Mouse (Mus musculus): ENCODE results near the gene Trir.

DNA sequence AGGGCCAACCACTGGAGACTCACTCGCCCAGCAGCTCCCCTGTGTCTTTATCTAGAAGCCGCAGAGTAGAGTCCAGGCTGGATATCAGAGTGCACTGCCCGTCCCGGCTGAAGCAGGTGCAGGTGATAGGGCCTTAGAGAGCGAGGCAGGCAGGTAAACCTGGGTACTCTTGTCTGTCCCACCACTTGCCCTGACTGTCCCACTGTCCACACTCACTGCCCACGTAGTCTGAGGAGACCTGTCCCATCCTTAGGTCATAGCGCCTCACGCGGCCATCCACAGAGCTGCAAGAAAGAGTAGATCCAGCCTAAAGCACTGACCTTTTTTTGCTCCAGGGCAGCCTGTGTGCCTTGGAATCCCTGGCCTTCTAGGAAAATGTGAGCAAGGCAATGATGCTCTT lies 49.4 kb downstream of the Trir start:
- no peak for TF ChIP-seq HCFC1 (IDR thresholded peaks at IDR 0.05; ENCODE audit: borderline replicate concordance, insufficient read depth, low read length)
- TF ChIP-seq CHD2 (IDR thresholded peaks at IDR 0.05; ENCODE audit: low read depth, low read length) = no peak
- TF ChIP-seq ZC3H11A (IDR thresholded peaks at IDR 0.05; ENCODE audit: borderline replicate concordance, low read depth, low read length) = no peak
- no peak for TF ChIP-seq MAFK (IDR thresholded peaks at IDR 0.05; ENCODE audit: insufficient read depth, low read depth, low read length)
